Mouse (Mus musculus) forebrain, postnatal 0 days (tissue): ENCODE data around the gene Pcsk5. TPM values are rescaled to one million over a fixed set of nuclear protein-coding genes. Genes with fewer than 3 reads are reported as not detected.
A peak's percentile ranks its signal among the peaks of the same experiment; 100 is the strongest.

Source experiments
- ATAC-seq: fragments of 200-750 bp; cut with Nextera tagmentation; 2 replicates; pipeline ENCODE4 v1.8.0; 2017; ENCODE audit warnings: mild to moderate bottlenecking, moderate library complexity
- DNase-seq: peaks from one replicate; pipeline ENCODE4 v3.0.0-alpha.2; 2015
- H3K27ac ChIP-seq: fragments of 300-500 bp; sonication (generic); 2 replicates; pipeline ENCODE4 v1.5.1; 2014; ENCODE audit warnings: low read depth, mild to moderate bottlenecking, antibody characterized with exemption, low read length, moderate library complexity, mixed read lengths
- H3K27me3 ChIP-seq: fragments of 300-500 bp; sonication (generic); 2 replicates; pipeline ENCODE4 v1.6.1; 2014; ENCODE audit warnings: mild to moderate bottlenecking, low read length, mixed read lengths; ENCODE audit not compliant: insufficient read depth
- H3K36me3 ChIP-seq: fragments of 300-500 bp; sonication (generic); 2 replicates; pipeline ENCODE4 v1.6.1; 2014; ENCODE audit warnings: mild to moderate bottlenecking, moderate library complexity; ENCODE audit not compliant: insufficient read depth
- H3K4me1 ChIP-seq: fragments of 300-500 bp; sonication (generic); 2 replicates; pipeline ENCODE4 v1.6.1; 2014; ENCODE audit warnings: antibody characterized with exemption; ENCODE audit not compliant: insufficient read depth
- H3K4me2 ChIP-seq: fragments of 300-500 bp; sonication (generic); 2 replicates; pipeline ENCODE4 v1.6.1; 2014; ENCODE audit warnings: low read depth, mild to moderate bottlenecking, moderate library complexity
- H3K4me3 ChIP-seq: fragments of 300-500 bp; sonication (generic); 2 replicates; pipeline ENCODE4 v1.5.1; 2014; ENCODE audit warnings: low read depth, low read length, mixed read lengths
- H3K9ac ChIP-seq: fragments of 300-500 bp; sonication (generic); 2 replicates; pipeline ENCODE4 v1.6.1; 2014; ENCODE audit warnings: mild to moderate bottlenecking
- H3K9me3 ChIP-seq: fragments of 300-500 bp; sonication (generic); 2 replicates; pipeline ENCODE4 v1.6.1; 2016; ENCODE audit warnings: low read length
- CTCF ChIP-seq: sonication (generic); IDR thresholded peaks from 2 replicates; pipeline ENCODE4 v1.5.1; 2016; ENCODE audit warnings: antibody characterized with exemption, control low read depth, low read depth
- WGBS: fragments of 180-500 bp; shearing (Covaris S2); extraction: QIAGEN DNeasy Blood & Tissue Kit; methylation state at CpG from one replicate; pipeline ENCODE4 v1.1.7; 2014; 5-methylcytosine and 5-hydroxymethylcytosine counted together
- polyA plus RNA-seq: library from polyadenylated mRNA; unstranded; fragments of >200 nt; fragmentation: Nextera tagmentation; extraction: Ambion mirVana; gene quantifications from 2 replicates; pipeline ENCODE4 v1.2.1, GENCODE M21; 2015
- total RNA-seq: library from RNA; depleted of rRNA; stranded (reverse); fragments of >200 nt; gene quantifications from 2 replicates; pipeline ENCODE4 v1.2.3, GENCODE M21; 2014

Pcsk5 gene
- total and polyA plus RNA-seq, 2 experiments from 2014 or later = 11.2 to 15.1 TPM

GRCm38 (mm10) chr19:17745380-17745779 is 92.1 kb downstream of the Pcsk5 start:
- ATAC-seq = peak; percentile 63; the same call in 1 of the 2 replicates
- Histone ChIP-seq H3K36me3 (no peaks in the 10 kb centered on the region), H3K27me3 (no peaks in the 10 kb centered on the region), H3K9me3 (no peaks in the 10 kb centered on the region), H3K9ac (no peak overlapping the region), H3K4me3 (no peak overlapping the region), H3K4me1 (no peaks in the 10 kb centered on the region), H3K27ac (no peak overlapping the region), H3K4me2 (no peak overlapping the region)
- WGBS = 68% methylated on average over 2 of the region's 2 CpGs
- peak; percentile 52 for DNase-seq
- no peak for TF ChIP-seq CTCF

GRCm38 (mm10) chr19:17744474-17745069 is 92.9 kb downstream of the Pcsk5 start:
- WGBS = 83% methylated on average over 8 of the region's 8 CpGs
- no peak overlapping the region for H3K27ac ChIP-seq
- H3K27me3 ChIP-seq = no peaks in the 10 kb centered on the region
- DNase-seq (no peak), ATAC-seq (no peak)
- no peaks in the 10 kb centered on the region for H3K4me1 ChIP-seq
- no peaks in the 10 kb centered on the region for H3K9me3 ChIP-seq
- no peak overlapping the region for H3K4me2 ChIP-seq
- no peak for TF ChIP-seq CTCF
- no peaks in the 10 kb centered on the region for H3K36me3 ChIP-seq
- no peak overlapping the region for H3K4me3 ChIP-seq
- H3K9ac ChIP-seq = no peak overlapping the region

DNA sequence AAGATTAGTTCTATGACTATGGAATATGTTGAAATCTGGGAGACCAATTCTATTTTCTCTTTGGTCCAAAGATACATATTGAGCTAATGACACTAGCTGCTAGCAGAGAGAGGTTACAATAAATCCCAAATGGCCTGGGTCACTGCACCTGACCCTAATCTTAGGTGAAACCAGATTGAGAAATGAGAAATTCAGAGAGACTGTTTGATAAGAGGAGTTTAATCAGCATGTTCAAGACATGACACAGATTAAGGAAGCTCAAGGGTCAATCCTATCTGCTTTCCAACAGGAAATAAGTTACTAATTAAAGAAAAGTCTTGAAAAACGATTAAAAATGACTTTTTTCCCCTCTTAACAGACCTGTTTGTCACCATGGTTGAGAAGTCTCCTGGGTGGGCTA is 96.0 kb downstream of the Pcsk5 start:
- no peaks in the 10 kb centered on the region for H3K36me3 ChIP-seq
- no peak overlapping the region for H3K4me3 ChIP-seq
- TF ChIP-seq CTCF = no peak
- no peaks in the 10 kb centered on the region for H3K4me1 ChIP-seq
- H3K27me3 ChIP-seq = no peaks in the 10 kb centered on the region
- no peak overlapping the region for H3K4me2 ChIP-seq
- no peak overlapping the region for H3K27ac ChIP-seq
- ATAC-seq (no peak), DNase-seq (no peak)
- no peaks in the 10 kb centered on the region for H3K9me3 ChIP-seq
- H3K9ac ChIP-seq = no peak overlapping the region
- 53% methylated on average over 1 of the region's 1 CpGs for WGBS

- ATAC-seq = no peak
- H3K4me1 ChIP-seq = no peaks in the 10 kb centered on the region
- H3K27ac ChIP-seq = no peak overlapping the region
- no peaks in the 10 kb centered on the region for H3K36me3 ChIP-seq
- H3K9me3 ChIP-seq = no peaks in the 10 kb centered on the region
- no peak overlapping the region for H3K4me2 ChIP-seq
- H3K4me3 ChIP-seq = no peak overlapping the region
- H3K9ac ChIP-seq = no peak overlapping the region
- DNase-seq = no peak
- no peaks in the 10 kb centered on the region for H3K27me3 ChIP-seq
- TF ChIP-seq CTCF = no peak
Observed at GRCm38 (mm10) chr19:17732676-17733277, 104.7 kb downstream of the Pcsk5 start.

- ATAC-seq (no peak), DNase-seq (no peak)
- Histone ChIP-seq H3K9me3 (no peaks in the 10 kb centered on the region), H3K4me1 (no peaks in the 10 kb centered on the region), H3K27me3 (no peaks in the 10 kb centered on the region), H3K27ac (no peak overlapping the region), H3K36me3 (no peaks in the 10 kb centered on the region), H3K4me2 (no peak overlapping the region), H3K4me3 (no peak overlapping the region), H3K9ac (no peak overlapping the region)
- no peak for TF ChIP-seq CTCF
- WGBS = 76% methylated on average over 10 of the region's 10 CpGs
Observed at GRCm38 (mm10) chr19:17717066-17717465, 120.4 kb downstream of the Pcsk5 start.

DNA sequence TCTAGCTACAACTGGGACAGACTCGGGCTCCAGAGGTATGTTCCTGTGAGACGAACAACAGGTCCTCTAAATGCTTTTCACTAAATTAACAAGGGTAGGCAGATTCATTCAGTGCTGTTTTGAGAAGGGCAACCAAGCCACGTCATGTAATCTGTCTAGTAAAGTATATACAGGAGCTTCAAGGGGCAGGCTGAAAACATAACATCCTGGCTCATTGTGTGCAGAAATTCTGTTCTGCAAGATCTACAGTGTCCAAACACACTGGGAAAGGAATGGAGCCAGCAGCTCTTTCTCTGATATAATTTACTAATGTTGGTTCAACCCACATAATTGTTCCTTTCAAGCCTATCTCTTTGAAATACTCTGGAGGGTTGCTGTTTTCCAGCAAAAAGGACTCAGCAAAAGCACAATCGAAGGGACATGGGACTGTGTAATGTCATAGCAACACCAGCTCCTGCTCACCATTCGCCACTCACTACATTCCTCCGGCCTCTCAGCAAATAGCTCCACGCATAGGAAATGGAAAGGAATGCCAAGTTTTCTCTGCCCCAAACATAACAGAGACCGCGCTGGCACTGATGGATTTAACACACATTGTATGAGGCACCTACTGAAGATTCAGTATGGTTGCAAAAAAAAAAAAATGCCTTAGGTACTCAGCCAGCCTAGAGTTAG is 122.0 kb downstream of the Pcsk5 start:
- Histone ChIP-seq H3K27ac (no peak overlapping the region), H3K36me3 (no peaks in the 10 kb centered on the region), H3K9ac (no peak overlapping the region), H3K4me2 (no peak overlapping the region), H3K4me1 (no peaks in the 10 kb centered on the region), H3K9me3 (no peaks in the 10 kb centered on the region), H3K4me3 (no peak overlapping the region), H3K27me3 (no peaks in the 10 kb centered on the region)
- ATAC-seq (peak; percentile 81), DNase-seq (peak; percentile 16)
- no peak for TF ChIP-seq CTCF
- WGBS = 45% methylated on average over 9 of the region's 9 CpGs

DNA sequence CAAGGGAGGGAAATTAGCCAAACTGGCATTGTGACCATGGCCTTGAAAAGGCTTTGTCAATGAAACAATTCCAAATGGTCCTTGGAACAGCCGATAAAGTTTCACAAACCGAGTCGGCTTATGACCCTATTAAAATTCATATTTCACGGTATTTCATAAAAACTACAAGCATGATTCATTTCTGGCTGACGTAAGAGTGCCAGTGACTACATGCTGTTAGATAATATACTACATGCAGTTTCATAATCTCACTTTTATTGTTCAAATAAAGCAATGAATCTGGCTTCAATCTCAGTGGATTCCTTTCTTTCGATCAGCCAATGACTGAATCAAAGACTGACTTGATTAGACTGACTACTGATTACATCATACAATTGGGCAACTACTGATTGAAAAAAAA is 145.8 kb downstream of the Pcsk5 start:
- no peak for DNase-seq
- no peaks in the 10 kb centered on the region for H3K27me3 ChIP-seq
- WGBS = 81% methylated on average over 6 of the region's 6 CpGs
- ATAC-seq = no peak
- H3K9ac ChIP-seq = no peak overlapping the region
- no peaks in the 10 kb centered on the region for H3K4me1 ChIP-seq
- no peaks in the 10 kb centered on the region for H3K9me3 ChIP-seq
- TF ChIP-seq CTCF = no peak
- H3K36me3 ChIP-seq = no peaks in the 10 kb centered on the region
- no peak overlapping the region for H3K4me2 ChIP-seq
- no peak overlapping the region for H3K4me3 ChIP-seq
- H3K27ac ChIP-seq = no peak overlapping the region
